Mouse (Mus musculus): ENCODE measurements around the gene Tmc5. TPM values are rescaled to one million over a fixed set of nuclear protein-coding genes. Genes with fewer than 3 reads are reported as not detected.

The Tmc5 gene
- total RNA-seq, 2 experiments from 2014 or later, result not detected

DNA sequence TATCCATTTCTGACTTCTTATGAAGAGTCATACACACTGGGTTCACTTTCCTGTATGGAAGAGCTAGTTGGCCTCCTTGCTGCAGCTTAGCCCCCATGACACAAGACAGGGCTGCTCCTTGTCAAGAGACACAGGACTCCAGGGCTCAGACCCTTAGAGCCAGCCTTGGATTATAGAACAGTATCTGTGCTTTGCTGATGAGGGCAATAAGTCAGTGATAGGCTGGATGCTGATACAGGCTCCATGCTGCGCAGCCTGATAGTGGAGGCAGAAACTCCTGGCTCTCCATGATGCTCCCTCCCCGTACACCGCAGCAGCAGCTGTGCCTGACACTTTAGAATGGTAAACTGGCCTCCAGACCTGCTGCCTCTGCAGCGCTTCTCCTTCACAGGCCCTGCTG lies 73.0 kb downstream of the Tmc5 start:
- no peak for ATAC-seq (replicated peaks; ENCODE audit: low FRiP score, poor library complexity, severe bottlenecking)

DNA sequence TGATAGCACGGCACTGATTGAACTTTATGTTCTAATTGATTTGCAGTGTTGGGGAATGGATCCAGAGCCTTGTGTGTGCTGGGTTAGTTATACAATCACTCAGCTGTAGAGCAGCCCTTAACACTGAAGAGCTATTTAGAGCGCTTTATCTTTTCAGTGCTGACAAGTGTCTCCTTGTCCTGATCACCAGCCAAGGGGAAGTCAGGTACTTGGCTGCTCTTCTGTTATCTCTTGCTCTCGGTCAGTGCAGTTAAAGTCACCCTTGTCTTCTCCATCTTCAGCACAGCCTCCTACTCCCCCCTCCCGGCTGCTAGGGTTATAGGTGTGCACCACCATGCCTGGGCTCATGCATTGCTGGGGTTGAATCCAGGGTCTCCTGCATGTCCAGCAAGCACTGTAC lies 79.7 kb downstream of the Tmc5 start:
- ATAC-seq (replicated peaks; ENCODE audit: low FRiP score, poor library complexity, severe bottlenecking), result no peak

DNA sequence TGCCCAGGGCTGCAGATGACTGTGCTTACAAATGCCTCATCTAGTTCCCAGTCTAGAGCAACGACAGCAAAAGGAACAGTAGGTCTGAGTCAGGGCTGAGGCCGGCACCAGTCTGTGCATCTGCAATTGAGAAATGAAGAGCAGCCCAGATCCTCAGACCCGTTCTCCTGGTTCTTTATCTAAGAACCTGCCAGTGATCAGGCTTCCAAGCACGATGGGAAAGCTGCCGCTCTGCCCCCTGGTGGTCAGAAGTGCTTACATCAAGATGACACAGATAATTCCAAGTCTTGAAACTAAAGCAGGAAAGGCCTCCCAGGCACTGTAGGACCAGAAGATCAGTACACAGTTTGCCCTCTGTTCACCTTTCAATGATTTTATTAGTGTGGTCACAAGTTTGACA lies 91.1 kb downstream of the Tmc5 start:
- peak; percentile 61 for ATAC-seq (replicated peaks; ENCODE audit: low FRiP score, poor library complexity, severe bottlenecking)

DNA sequence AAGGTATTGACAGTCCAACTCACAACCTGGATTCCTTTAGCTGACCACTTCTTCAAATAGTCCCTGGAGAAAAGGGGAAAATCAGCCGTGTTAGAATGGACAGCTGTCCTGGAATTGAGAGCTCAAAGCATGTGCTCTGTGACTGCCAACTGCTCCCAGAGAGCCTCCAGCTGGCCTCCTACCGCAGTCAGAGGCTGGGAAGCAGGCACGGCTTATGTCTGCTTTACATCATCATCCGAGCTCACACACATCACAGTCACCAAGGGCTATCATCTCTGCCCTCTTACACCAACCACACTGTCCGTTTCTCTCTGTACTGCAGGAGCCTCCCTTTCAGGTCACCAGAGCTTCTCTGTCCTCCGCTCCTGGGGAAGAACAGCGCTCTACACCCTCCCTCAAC lies 92.0 kb downstream of the Tmc5 start:
- no peak for ATAC-seq (replicated peaks; ENCODE audit: low FRiP score, poor library complexity, severe bottlenecking)

DNA sequence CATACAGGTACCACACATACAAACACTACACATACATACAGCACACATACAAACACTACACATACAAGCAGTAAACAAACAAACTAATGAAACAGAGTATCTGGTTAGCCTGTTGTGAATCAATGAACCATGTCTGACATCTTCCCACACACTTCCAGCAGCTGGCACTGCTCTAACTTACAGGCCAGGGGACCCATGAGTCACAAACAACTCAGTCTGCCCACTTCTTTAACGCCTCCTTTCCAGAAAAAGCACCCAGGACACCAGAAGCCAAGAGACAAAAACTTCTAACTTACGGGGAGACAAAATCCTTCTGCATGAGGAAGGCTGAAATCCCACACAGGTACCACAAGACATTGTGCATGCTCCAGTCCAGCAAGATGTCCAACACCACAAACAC lies 94.2 kb downstream of the Tmc5 start:
- ATAC-seq (replicated peaks; ENCODE audit: low FRiP score, poor library complexity, severe bottlenecking), result no peak

DNA sequence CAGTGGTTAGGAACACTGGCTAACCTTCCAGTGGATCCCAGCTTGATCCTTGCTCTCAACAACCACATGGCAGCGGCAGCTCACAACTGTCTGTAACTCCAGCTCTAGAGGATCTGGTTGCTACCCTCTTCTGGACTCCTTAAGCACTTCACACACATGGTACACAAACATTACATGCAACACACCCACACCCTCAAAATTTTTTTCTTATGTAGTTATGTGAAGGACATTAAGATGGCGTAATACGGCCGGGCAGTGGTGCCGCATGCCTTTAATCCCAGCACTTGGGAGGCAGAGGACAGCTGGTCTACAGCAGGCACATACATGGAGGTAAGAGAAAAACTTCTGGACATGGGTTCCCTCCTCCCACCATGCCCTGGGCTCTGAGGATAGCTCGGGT lies 99.0 kb downstream of the Tmc5 start:
- no peak for ATAC-seq (replicated peaks; ENCODE audit: low FRiP score, poor library complexity, severe bottlenecking)

DNA sequence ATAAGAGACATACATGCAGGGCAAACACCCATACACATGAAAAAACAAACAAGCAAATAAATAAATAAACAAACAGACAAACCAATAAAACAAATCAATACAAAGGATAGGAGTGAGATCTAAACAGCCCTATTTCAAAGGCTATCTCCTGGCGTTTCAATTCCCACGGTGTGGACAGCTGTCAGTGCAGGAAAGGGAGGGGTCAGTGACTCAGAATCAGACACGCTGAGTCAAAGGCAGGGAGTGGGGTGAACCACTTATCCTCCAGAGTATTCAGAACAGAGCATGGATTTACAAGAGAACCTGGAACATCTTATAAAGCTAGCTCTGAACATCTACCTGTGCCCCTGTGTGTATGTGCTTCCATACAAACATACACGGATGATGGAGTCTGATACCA lies 100.1 kb downstream of the Tmc5 start:
- no peak for ATAC-seq (replicated peaks; ENCODE audit: low FRiP score, poor library complexity, severe bottlenecking)

DNA sequence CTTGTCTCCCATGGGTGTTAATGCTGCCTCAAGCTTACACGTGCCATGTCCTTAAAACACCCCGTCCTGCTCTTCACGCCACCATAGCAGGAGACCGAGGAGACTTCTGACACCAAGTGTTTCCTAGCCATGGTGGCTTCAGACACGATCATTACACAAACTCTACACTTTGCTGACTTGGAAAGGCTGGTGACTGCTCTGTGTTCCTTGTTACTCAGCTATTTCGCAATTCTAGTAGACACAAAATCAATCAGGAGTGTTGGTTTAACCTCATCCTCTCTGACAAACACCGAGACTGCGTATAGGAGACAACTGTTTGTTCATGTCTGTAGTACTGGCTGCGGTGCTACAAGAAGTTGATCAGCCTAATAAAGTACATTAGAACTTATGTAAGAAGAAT lies 101.8 kb downstream of the Tmc5 start:
- ATAC-seq (replicated peaks; ENCODE audit: low FRiP score, poor library complexity, severe bottlenecking), result no peak

DNA sequence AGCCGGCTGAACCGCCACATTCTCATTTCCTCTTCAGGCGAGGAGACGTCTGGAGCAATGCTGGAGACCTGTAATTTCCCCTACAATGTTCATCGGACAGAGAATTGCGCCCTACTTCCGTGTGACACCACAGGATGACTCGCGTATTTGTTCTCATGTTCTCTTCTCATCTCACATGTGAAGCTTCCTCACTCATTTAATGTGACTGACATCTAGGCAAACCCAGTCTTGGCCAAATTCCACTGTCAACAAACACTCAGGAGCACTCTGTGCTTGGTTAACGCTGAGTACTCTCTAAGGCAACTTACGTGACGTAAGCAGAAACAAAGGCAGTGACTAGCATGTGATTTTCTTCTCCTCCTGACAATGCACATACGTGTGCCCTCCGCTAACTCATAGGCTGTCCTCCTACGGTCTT lies 106.1 kb downstream of the Tmc5 start:
- no peak for ATAC-seq (replicated peaks; ENCODE audit: low FRiP score, poor library complexity, severe bottlenecking)

DNA sequence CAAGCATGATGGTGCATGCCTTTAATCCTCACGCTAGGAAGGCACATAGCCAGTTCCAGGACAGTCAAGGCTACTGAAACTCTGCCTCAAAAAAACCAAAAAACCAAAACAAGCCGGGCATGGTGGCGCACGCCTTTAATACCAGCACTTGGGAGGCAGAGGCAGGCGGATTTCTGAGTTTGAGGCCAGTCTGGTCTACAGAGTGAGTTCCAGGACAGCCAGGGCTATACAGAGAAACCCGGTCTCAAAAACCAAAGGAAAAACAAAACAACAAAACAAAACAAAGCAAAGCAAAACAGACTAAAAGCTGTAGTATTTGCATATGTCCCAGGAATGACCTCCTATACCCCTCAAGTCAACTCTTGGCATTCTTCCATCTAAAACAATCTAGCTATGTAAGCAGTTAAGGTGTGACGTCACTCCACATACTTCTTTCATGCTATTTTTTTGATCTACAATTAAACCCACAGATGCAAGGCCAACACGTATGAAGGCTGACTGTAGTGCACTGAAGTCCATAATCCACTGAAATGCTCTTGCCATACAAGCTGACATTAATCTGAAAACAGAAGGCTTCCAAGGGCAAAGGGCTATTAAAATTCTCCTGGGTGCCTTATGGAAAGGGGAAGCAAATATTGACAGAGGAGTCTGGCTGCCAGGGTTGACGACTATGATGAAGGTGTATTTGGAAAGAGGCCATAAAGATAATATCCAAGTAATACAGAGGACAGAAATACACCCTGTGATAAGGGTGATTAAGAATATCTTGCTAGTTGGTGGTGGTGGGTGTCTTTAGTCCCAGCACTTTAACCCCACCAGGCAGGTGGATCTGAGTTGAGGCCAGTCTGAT lies 107.1 kb downstream of the Tmc5 start:
- ATAC-seq (replicated peaks; ENCODE audit: low FRiP score, poor library complexity, severe bottlenecking), result no peak

DNA sequence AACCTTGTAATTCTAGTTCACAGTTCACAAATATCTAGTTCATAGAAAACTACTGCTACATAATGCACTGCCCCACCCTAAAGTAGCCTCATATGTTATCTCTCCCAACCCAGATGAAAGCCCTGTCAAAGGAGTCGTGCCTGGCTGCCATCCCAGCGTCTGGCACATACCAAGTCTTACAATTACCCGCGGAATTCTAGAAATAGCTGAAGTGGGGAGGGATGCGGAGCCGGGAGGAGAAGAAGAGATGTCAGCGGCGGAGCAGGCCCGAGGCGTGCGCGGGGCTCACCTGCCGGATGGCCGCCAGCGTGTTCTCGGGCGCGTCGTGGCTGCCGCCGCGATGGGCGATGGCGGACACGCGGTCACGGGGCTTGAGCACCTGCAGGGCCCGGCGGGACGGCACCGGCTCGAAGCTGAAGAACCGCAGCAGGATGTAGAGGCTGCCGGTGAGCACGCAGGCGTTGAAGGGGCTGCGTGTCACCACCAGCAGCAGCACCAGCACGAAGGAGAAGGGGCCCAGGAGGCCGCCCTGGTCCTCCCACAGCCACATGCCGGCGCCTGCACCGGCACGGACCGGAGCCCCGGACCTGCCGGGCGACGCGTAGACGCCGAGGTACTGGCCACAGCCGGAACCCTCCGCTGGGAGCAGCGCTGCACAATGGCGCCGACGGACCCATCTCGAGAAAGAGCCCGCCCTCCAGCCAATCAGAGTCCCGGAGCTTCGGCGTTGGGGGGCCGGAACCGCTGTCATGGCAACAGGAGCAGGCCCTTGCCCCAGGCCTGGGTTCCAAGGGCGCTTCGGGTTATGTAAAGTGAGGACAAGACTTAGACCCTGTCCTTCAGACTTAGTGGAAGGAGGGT lies 108.2 kb downstream of the Tmc5 start, which contains the start of gene Gde1:
Gde1 (minus strand) TSS at position 678 of the 861 bp plus-strand sequence.
- ATAC-seq (replicated peaks; ENCODE audit: low FRiP score, poor library complexity, severe bottlenecking), result peak; percentile 92

DNA sequence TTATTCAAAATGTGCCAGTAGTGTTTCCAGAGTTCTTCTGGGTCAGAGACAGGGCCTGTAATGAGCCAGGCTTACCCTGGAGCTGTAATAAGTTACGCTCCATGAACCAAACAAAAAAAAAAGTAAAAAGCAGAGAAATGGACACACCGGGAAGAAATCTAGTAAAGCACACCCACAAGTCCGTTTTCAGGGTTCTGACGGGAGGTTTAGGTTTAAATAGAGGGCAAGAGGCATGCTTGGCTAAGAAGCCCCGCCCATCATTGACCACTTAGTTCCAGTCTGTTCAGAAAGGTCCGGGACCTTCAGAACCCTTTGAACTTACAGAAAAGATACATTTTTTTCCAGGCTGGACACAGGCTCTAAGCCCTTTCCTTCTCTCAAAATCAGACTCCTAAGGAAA lies 109.0 kb downstream of the Tmc5 start:
- no peak for ATAC-seq (replicated peaks; ENCODE audit: low FRiP score, poor library complexity, severe bottlenecking)

DNA sequence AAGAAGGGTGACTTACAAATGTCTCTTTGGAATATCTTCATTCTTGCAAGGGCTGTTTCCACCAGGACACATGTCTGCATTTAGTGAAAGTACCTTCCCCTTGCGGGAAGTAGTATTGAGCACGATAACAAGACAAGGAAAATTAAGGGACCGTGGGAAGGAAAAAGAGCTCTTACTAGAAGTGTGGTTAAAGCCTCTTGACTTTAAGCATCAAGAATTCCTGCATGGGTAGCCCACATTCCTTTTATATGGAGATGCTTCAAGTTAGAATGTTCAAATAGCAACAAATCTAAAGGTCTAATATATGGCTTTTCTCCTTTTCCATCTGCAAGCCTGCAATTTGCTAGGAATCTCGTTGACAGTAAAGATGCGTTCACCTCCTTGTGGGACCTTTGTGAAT lies 109.4 kb downstream of the Tmc5 start:
- ATAC-seq (replicated peaks; ENCODE audit: low FRiP score, poor library complexity, severe bottlenecking), result no peak

DNA sequence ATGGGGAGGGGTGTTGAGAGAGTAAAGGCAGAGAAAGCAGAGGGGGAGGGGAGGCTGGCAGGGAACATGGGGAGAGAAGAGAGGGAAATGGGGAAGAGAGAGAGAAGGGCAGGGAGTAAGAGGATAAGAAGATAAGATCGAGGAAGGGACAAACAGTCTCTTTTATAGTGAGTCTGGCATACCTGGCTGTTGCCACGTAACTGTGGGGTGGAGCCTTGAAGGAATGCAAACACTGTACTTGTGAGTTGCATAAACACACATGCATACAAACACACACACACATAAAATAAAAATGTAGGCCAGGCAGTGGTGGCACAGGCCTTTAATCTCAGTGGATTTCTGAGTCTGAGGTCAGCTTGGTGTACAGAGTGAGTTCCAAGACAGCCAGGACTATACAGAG lies 110.1 kb downstream of the Tmc5 start:
- no peak for ATAC-seq (replicated peaks; ENCODE audit: low FRiP score, poor library complexity, severe bottlenecking)

DNA sequence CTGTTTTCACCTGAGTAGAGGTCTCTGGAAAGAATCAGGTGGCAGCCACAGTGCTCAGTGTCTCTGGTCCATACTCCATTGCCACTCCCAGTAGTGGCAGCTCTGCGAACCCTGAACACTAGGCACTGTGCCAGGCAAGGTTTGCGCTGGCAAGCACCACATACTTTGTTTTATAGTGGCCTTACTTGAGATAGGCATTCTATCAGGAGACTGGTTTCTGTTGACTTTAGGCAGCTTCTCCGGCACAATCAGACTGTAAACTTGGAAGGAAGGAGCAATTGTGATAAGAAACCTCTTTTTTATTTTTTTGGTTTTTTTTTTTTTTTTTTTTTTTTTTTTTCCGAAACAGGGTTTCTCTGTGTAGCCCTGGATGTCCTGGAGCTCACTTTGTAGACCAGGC lies 110.9 kb downstream of the Tmc5 start:
- no peak for ATAC-seq (replicated peaks; ENCODE audit: low FRiP score, poor library complexity, severe bottlenecking)

DNA sequence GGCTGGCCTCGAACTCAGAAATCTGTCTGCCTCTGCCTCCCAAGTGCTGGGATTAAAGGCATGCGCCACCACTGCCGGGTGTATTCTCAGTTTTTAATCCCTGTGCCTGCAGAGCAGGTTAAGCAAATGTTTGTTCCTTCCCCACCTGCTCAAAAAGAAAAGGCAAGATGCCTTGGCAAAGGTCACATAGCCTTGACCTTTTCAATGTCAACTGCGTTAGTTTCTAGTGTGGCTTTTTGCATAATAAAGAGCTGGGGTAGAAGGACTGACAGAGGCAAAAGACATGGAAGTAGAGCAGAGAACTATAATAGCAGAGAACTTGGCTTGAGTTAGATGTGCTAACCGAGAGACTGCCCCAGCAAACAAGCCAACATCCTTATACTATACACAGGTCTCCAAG lies 113.7 kb downstream of the Tmc5 start:
- no peak for ATAC-seq (replicated peaks; ENCODE audit: low FRiP score, poor library complexity, severe bottlenecking)

DNA sequence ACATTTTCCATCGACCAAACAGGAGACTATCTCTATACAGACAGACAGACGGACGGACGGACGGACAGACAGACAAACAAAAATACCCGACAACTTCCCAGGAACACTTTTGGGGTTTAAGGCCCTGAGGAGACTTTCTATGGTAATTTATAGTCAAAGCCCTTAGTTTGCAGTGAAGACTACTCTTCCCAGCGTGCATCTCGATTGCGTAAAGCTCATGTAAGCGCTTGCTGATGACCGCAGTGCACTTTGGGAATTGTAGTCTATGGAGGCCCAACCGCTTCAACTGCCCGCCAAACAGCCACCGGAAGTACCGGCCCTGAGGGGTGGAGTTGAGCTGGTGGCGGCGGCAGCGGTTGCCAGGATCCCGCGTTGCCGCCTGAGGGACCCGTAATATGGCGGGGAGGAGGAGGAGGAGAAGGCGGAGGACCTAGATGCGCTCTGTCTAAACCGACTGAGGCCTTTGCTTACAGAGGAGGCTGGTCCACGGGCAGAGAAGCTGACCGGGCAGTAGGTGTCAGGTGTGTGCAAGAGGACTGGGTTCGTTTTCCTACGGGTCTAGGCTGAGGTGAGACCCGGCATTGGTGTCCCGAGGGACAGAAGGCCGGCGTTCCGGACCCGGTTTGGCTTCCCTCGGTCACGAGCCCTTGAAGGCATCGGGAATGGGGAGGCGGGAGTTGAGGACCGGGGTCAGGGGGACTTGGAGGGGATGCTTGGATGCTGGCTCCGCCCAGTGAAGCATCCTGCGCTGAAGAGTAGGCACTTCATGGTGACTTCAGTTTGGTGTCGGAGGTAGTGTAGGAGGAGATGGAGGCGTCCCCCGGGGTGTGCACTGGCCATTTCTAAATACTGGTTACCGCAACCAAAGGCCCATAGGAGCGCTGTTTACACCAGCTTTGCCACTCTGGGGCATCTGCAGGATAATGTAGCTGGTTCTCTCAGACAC lies 115.4 kb downstream of the Tmc5 start, which contains the start of gene Ccp110:
Ccp110 (plus strand) TSS at position 325 of the 946 bp plus-strand sequence.
- ATAC-seq (replicated peaks; ENCODE audit: low FRiP score, poor library complexity, severe bottlenecking), result peak; percentile 99

DNA sequence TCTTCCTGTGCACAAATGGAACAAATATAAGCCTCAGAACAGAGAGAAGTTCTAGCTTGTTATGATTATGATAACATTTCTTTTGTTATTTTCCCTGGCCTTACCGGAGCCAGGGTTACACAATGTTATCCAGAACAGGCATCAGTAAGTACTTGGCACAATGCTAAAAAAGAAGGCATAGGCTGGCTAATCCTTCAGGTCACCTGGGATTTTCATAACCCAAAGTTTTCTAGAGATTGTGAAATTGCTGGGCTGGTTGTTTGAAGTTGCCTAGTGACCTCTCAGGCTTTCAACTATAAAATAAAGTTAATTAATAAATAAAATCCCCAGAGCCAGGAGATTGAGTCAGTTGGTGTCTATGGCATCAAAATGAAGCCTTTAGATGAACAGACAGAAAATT lies 117.8 kb downstream of the Tmc5 start:
- ATAC-seq (replicated peaks; ENCODE audit: low FRiP score, poor library complexity, severe bottlenecking), result no peak

DNA sequence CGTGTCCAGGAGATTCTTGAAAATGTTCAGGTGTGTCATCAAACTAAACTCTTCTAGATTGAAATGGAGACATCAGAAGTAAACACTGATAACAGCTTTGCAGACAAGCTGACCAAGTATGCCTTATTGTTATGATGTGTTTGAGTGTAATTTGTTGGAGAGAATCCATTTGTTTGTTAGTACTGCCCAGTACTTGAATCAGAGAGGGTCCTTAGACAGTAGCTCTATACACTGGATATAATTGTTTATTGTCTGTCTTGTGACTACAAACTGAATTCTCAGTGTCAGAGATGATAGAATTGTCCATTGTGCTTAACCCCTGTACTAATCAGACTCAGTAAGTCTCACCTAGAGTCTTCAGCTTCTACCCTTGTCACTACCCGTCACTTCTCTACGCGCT lies 121.0 kb downstream of the Tmc5 start:
- no peak for ATAC-seq (replicated peaks; ENCODE audit: low FRiP score, poor library complexity, severe bottlenecking)

DNA sequence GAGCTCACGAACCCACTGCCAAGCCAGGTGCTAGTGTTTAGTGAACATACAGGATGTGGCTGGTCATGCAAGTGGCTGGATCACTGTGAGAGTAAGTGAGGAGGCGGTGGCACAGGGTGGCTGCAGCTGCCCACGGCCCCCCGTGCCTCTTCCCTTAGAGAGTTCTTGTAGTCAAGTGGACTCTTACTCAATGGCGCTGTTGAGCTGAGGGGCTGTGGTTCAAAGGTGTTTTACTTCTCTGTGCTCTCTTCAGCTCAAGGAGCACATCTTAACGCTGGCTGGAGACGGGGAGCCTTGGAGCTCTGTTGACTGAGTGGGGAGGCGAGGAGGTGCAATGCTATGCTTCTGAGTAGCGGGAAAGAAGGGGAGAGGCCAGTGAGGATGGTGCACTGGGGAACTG lies 126.8 kb downstream of the Tmc5 start:
- ATAC-seq (replicated peaks; ENCODE audit: low FRiP score, poor library complexity, severe bottlenecking), result no peak
